Comparison of ENCODE assay signal across 8 mouse cellular contexts in genomic region chr1:57387876-57388275, GRCm38 (mm10). TPM values are rescaled to one million over a fixed set of nuclear protein-coding genes. Genes with fewer than 3 reads are reported as not detected.
DNase-seq lines count a peak whose midpoint lies in the region; ATAC-seq lines count a peak whose summit lies in the region.

No protein-coding gene starts in this region.

- H3K4me2 ChIP-seq in midbrain, embryonic 11.5 days = no peak overlapping the region
- H3K4me2 ChIP-seq in hindbrain, embryonic 12.5 days (replicated peaks) = no peak overlapping the region

- no peak for DNase-seq in midbrain, embryonic 11.5 days (ENCODE audit: low spot score, missing footprints)
- DNase-seq in midbrain, embryonic 10.5 days (ENCODE audit: low spot score) = no peak
- DNase-seq in left cerebral cortex, postnatal 14 days (ENCODE audit: low spot score in 2 of 2) = peak; percentile 68 to 82
- DNase-seq in right cerebral cortex, postnatal 4 days = peak; percentile 52
- no peak for DNase-seq in thymus, postnatal 25 days
- DNase-seq in kidney, postnatal 4 days = no peak

- ATAC-seq in midbrain, embryonic 11.5 days (ENCODE audit: low FRiP score) = peak; percentile 66; the same call in 1 of the 2 replicates
- ATAC-seq in hindbrain, embryonic 12.5 days (ENCODE audit: low FRiP score) = peak; percentile 94
- no peak for ATAC-seq in granulocyte monocyte progenitor cell, adult 5-6 weeks (replicated peaks; ENCODE audit: poor library complexity, severe bottlenecking)

- H3K9ac ChIP-seq in midbrain, embryonic 11.5 days (ENCODE audit: low read length) = no peak overlapping the region
- H3K9ac ChIP-seq in hindbrain, embryonic 12.5 days = no peak overlapping the region

- H3K9me3 ChIP-seq in midbrain, embryonic 11.5 days (ENCODE audit: control insufficient read depth, low read length) = no peaks in the 10 kb centered on the region
- H3K9me3 ChIP-seq in midbrain, embryonic 10.5 days (replicated peaks) = no peaks in the 10 kb centered on the region
- H3K9me3 ChIP-seq in hindbrain, embryonic 12.5 days (replicated peaks) = no peaks in the 10 kb centered on the region

- intact Hi-C loops in left cerebral cortex, postnatal 14 days (cut with DNase I) = no loop called here

- H3K4me1 ChIP-seq in midbrain, embryonic 11.5 days (ENCODE audit: control insufficient read depth, insufficient read depth, low read length) = no peaks in the 10 kb centered on the region
- H3K4me1 ChIP-seq in midbrain, embryonic 10.5 days = no peaks in the 10 kb centered on the region
- no peaks in the 10 kb centered on the region for H3K4me1 ChIP-seq in hindbrain, embryonic 12.5 days

- no peak overlapping the region for H3K27ac ChIP-seq in midbrain, embryonic 11.5 days (ENCODE audit: low read depth, low read length)
- H3K27ac ChIP-seq in midbrain, embryonic 10.5 days (replicated peaks) = no peak overlapping the region
- H3K27ac ChIP-seq in hindbrain, embryonic 12.5 days = no peak overlapping the region

- no peak overlapping the region for H3K4me3 ChIP-seq in midbrain, embryonic 11.5 days (ENCODE audit: low read depth, low read length)
- no peak overlapping the region for H3K4me3 ChIP-seq in midbrain, embryonic 10.5 days
- no peak overlapping the region for H3K4me3 ChIP-seq in hindbrain, embryonic 12.5 days

- H3K27me3 ChIP-seq in midbrain, embryonic 11.5 days (ENCODE audit: control insufficient read depth, insufficient read depth, low read length) = no peaks in the 10 kb centered on the region
- H3K27me3 ChIP-seq in midbrain, embryonic 10.5 days (ENCODE audit: low read depth, poor library complexity, severe bottlenecking) = no peaks in the 10 kb centered on the region
- H3K27me3 ChIP-seq in hindbrain, embryonic 12.5 days = no peaks in the 10 kb centered on the region

- H3K36me3 ChIP-seq in midbrain, embryonic 11.5 days (ENCODE audit: control insufficient read depth, insufficient read depth, low read length) = no peaks in the 10 kb centered on the region; the same call in 1 of the 2 replicates
- peaks cover 43% of the 10 kb centered on the region for H3K36me3 ChIP-seq in midbrain, embryonic 10.5 days
- peaks cover 7% of the 10 kb centered on the region; the same call in 1 of the 2 replicates for H3K36me3 ChIP-seq in hindbrain, embryonic 12.5 days

- whole genome bisulfite sequencing in midbrain, embryonic 11.5 days = 83% methylated on average over 2 of the region's 2 CpGs
- WGBS in midbrain, embryonic 10.5 days = 82% methylated on average over 2 of the region's 2 CpGs
- 61% methylated on average over 2 of the region's 2 CpGs for WGBS in hindbrain, embryonic 12.5 days

RNA-seq across cellular contexts. Expression of gene 1700066M21Rik, which starts 10.5 kb away (rescaled TPM):
- 12.0 and 13.4 TPM in 2 replicates for polyA plus RNA-seq in midbrain, embryonic 11.5 days (2014; fragmentation: Nextera tagmentation; extraction: Ambion mirVana)
- 9.3 and 9.7 TPM in 2 replicates for polyA plus RNA-seq in midbrain, embryonic 10.5 days (2016; fragmentation: Nextera tagmentation; extraction: Ambion mirVana)
- polyA plus RNA-seq in hindbrain, embryonic 12.5 days (2016; fragmentation: Nextera tagmentation; extraction: Ambion mirVana) = 14.6 and 17.2 TPM in 2 replicates
- total RNA-seq in left cerebral cortex, postnatal 14 days (2021) = 10 to 100 TPM; 19.1 to 20.7 TPM
- total RNA-seq in granulocyte monocyte progenitor cell, adult 5-6 weeks (2014; fragmentation: Nextera tagmentation) = 7.5 and 8.4 TPM in 2 replicates
- 17.8 and 18.5 TPM in 2 replicates for total RNA-seq in granulocyte monocyte progenitor cell, adult 5-6 weeks (2017)

RNA-seq across cellular contexts. Expression of gene Maip1, which starts 18.3 kb away (rescaled TPM):
- polyA plus RNA-seq in midbrain, embryonic 11.5 days (2014; fragmentation: Nextera tagmentation; extraction: Ambion mirVana) = 19.6 and 20.1 TPM in 2 replicates
- 18.7 and 19.5 TPM in 2 replicates for polyA plus RNA-seq in midbrain, embryonic 10.5 days (2016; fragmentation: Nextera tagmentation; extraction: Ambion mirVana)
- polyA plus RNA-seq in hindbrain, embryonic 12.5 days (2016; fragmentation: Nextera tagmentation; extraction: Ambion mirVana) = 18.3 and 19.6 TPM in 2 replicates
- total RNA-seq in left cerebral cortex, postnatal 14 days (2021) = 10 to 100 TPM; 10.2 to 10.4 TPM
- 10.2 and 11.4 TPM in 2 replicates for total RNA-seq in granulocyte monocyte progenitor cell, adult 5-6 weeks (2014; fragmentation: Nextera tagmentation)
- total RNA-seq in granulocyte monocyte progenitor cell, adult 5-6 weeks (2017) = 11.2 and 11.6 TPM in 2 replicates

RNA-seq across cellular contexts. Expression of gene Tyw5, which starts 19.0 kb away (rescaled TPM):
- 23.2 and 25.2 TPM in 2 replicates for polyA plus RNA-seq in midbrain, embryonic 11.5 days (2014; fragmentation: Nextera tagmentation; extraction: Ambion mirVana)
- polyA plus RNA-seq in midbrain, embryonic 10.5 days (2016; fragmentation: Nextera tagmentation; extraction: Ambion mirVana) = 27.9 and 33.8 TPM in 2 replicates
- 24.8 and 28.7 TPM in 2 replicates for polyA plus RNA-seq in hindbrain, embryonic 12.5 days (2016; fragmentation: Nextera tagmentation; extraction: Ambion mirVana)
- total RNA-seq in left cerebral cortex, postnatal 14 days (2021) = 10 to 100 TPM; 19.1 to 21.4 TPM
- total RNA-seq in granulocyte monocyte progenitor cell, adult 5-6 weeks (2014; fragmentation: Nextera tagmentation) = 18.5 and 22.7 TPM in 2 replicates
- total RNA-seq in granulocyte monocyte progenitor cell, adult 5-6 weeks (2017) = 17.7 and 40.9 TPM in 2 replicates

Comparison
In these comparisons a context has a peak if more than half of its experiments do, and no peak if none do; other contexts are left out.
1. DNase-seq: peak in left cerebral cortex, postnatal 14 days (2 of 2) and right cerebral cortex, postnatal 4 days (single experiment); none in midbrain, embryonic 11.5 days (single experiment), midbrain, embryonic 10.5 days (single experiment), thymus, postnatal 25 days (single experiment) and kidney, postnatal 4 days (0 of 2).